Mouse (Mus musculus) kidney, postnatal 10 days (tissue): ENCODE measurements at regions not wholly inside any gene's neighbourhood (a gene's known extent, or its start where the extent isn't known, plus 50 kb on each side); places are given as distances from the start of the nearest gene placed in this dataset.

Experiments
- DNase-seq: peaks from one replicate; pipeline ENCODE4 v3.0.0; 2021; ENCODE audit warnings: mixed read lengths

DNA sequence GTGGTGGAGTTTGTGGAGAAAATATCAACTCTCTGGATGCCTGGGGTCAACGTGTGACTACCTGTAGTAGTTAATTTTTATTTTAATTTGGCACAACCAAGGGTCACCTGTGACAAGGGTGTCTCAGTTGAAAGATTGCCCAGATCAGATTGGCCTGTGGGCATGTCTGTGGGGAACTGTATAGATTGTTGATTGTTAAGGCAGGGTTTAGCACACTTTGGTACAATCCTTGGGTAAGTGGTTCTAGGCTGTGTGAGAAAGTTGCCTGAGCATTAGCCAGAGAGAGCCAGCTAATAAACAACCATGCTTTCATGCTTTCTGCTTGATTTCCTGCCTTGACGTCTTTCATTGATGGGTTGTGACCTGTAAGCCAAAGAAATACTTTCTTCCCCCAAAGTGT, 229.3 kb downstream of the Tex36 start:
- no peak for DNase-seq

GRCm38 (mm10) chr7:133370542-133370941, 231.4 kb downstream of the Tex36 start:
- DNase-seq, result no peak

DNA sequence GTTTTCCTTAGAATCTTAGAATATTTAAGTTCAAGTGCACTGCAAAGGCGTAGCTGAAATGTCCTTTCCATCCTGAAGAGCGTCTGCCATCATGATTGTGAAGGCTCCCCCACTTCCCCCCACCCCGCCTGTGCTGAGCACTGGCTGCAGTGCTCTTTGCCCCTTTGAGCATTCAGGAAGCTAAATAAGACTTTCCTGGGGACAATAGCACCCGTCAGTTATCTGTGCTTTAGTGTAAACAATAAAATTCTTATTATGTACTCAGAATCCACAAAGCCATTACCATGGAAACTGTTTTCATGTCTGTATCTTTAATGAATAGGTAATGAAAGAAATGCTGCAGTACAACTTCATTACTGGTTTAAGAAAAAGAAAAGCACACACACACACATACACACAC, 237.4 kb downstream of the Tex36 start:
- DNase-seq, result no peak

GRCm38 (mm10) chr7:133328717-133329116, 204.6 kb upstream of the Ctbp2 start:
- DNase-seq, result no peak

- no peak for DNase-seq
Observed at GRCm38 (mm10) chr7:133325548-133326190, 201.5 kb upstream of the Ctbp2 start.

GRCm38 (mm10) chr7:133323955-133324354, 199.8 kb upstream of the Ctbp2 start:
- DNase-seq, result no peak

DNA sequence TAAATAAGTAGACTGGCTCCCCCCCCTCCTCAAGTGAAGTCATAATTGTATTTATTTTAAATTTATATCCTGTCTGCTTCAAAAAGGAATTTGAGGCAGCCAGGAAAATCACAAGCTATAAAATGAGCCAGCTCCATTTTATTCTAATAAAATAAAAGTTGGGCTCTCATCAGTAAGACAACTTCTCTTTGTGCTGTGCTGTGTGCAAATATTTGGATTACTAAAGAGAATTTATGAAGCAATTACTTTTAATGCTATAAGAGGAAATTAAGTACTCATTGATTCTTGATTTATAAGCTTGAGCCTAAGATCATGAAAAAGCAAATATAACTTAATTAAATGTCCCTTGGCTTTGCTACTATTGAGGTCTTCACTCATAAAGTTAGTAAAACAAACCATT, 193.4 kb upstream of the Ctbp2 start:
- no peak for DNase-seq

DNA sequence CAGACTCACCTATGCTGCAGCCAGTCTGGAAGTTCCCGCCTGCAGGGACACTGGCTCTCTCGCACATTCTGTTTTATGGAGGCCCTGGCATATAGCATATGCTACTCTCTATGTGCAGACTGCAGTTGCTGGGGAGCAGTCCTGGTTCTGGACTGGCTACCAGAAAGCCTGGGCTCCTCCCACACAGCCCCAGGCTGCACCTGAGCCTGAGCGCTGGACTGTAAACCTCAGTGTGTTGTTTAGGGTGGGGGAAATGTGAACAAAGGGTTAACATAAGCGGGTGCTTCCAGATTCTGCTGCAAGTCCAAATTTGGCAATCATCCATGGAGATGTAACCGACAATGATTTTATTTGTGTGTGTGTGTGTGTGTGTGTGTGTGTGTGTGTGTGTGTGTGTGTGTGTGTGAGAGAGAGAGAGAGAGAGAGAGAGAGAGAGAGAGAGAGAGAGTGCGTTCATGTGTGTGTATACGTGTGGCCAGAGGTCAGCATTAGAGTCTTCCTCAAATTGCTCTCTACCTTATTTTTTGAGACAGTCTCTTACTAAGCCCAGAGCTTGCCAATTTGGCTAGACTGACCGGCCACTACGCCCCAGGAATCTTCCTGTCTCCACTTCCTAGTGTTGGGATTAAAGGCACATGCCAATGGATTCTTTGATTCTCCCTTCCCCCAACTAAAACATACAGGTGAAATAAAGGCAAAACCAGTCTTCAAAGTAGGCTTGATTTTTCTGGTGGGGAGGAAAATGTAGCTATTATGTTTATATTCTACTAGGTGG, 192.7 kb upstream of the Ctbp2 start:
- peak; percentile 28 for DNase-seq

DNA sequence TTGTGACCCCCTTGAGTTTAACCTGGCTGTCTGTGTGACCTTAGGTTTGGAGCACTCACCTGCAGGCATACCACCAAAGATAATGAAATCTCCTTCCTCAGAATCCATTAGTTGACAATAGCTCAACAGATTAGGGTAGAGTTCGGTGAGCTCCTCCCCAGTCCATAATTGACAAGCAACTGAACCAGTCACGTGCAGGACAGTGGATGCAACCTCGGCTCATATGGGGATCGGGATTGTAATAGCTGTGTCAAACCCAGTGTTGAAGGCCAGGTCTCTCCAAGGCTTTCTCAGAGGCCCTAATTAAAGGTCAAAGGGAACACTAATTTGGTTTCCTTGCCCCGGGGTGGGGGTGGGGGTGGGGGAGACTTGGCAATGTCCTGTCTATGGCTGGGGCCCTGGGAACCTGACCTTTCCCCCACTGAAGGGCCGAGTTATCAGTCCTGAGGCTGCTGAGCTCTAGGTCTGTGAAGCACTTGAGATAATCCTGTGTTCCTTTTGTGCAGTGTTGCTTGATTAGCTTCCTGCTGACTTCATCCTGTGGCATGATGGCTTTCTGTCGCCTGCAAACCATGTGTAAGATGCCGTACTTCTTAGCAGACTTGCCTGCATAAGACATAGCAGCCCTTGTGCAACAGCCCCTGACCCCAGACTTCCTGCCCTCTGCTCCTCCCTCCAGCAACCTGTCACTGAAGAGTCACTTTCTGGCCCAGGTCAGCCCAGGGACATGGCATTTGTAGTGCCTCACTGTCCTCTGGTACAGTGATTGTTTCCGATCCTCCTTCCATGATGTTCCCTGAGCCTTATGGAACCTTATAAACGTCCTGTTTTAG, 191.3 kb upstream of the Ctbp2 start:
- DNase-seq, result no peak

GRCm38 (mm10) chr7:133313115-133313514, 189.0 kb upstream of the Ctbp2 start:
- no peak for DNase-seq

DNA sequence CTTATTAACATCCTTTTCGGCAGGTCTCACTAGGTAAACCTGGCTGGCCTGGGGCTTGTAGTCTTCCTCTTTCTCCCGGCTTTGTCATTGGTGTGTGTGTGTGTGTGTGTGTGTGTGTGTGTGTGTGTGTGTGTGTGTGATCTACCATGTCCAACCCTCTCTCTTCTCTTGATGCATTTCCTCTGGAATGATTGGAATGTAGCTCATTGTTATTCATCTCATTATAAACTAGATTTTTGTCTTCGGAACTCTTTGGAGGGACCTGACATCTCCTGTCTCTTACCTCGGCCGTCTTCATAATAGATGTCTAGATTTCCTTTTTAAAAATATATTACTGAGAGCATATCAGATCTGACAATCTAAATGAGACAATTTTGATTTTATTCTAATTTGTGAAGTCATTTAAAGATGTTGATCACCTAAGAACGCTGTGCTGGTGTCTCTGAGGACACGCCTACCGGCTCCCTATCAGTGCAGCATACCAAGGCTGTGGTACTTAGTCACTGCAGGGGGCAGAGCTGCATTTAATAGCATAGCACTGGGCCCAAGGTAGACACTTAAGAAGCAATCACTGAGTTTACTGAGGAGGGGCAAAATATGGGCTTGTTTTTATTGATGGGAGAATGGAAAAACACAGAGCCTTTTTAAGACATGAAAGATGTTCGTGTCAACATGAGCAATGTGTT, 187.1 kb upstream of the Ctbp2 start:
- DNase-seq, result no peak

DNA sequence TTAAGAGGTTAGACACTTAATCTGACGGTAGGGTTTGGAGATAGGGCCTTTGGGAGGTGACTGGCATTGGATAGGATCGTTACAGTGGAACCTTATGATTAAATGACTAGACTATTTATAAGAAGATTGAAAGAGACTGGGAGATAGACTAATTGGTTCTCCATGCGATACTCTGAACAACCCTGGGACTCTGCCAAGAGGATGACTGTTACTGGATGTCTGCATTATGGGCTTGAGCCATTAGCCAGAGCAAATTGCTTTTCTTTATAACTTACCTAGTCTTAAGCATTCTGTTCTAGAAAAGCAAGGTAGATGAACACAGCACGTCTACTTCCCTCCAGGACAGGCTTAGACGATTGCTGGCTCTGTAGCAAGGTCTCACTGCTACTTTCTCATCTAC, 180.3 kb upstream of the Ctbp2 start:
- no peak for DNase-seq

DNA sequence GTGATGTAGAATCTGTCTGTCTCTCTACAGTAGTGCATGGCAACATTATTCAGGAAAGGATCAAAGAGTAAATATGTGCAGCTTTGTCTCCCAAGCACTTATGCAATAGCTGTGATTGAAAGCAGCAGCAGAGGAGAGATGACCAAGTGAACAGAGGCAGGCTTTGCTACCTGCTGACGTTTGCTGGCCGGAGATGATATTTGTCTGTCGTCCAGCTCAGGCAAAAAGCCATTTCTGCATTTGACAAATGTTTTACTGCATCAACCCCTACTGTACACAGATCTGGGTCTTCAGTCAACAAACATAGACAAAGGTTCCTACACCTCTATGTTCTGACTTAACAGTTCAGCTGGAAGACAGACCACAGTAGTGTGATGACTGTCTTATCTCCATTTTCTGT, 166.3 kb upstream of the Ctbp2 start:
- DNase-seq, result no peak

- no peak for DNase-seq
Observed at GRCm38 (mm10) chr7:133288236-133288635, 164.1 kb upstream of the Ctbp2 start.

GRCm38 (mm10) chr7:133286836-133287235, 162.7 kb upstream of the Ctbp2 start:
- no peak for DNase-seq

GRCm38 (mm10) chr7:133286216-133286615, 162.1 kb upstream of the Ctbp2 start:
- DNase-seq, result no peak

DNA sequence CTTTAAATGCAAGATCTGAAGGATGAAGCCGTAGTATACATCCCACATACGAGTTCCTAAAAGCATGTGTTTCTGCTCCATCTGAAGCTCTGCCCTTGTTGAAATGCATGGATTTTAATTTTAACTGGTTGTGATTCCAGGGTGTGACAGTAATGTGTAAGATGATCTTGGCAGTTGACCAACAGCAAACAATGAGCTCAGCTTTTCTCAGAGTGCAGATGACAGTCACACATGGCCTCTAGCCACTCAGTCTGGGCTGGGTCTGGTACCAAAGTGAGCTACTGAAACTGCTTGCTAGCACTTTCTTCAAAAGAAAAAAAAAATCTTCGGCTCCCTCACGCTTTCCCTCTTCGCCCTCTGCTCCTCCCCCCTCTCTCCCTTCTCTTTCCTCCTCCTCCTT, 138.0 kb upstream of the Ctbp2 start:
- DNase-seq, result no peak

DNA sequence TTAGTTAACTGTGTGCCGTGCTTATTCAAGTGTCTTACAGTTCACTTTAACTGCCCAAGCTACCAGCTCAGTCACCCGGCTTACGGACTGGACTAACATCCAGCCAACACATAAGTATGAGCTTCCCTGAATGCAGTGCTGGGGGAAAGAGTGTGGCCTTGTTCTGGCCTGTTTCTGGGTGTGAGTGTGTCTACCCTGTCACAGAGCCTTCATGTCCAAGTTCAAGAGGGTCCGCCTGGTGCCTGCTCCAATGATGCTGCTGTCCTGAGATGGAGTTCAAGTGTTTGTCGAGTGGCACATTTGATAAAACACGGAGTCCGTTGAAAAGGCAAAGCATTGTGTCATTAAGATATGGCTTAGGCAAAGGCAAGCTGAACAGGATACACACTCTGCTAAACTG, 135.0 kb upstream of the Ctbp2 start:
- no peak for DNase-seq

DNA sequence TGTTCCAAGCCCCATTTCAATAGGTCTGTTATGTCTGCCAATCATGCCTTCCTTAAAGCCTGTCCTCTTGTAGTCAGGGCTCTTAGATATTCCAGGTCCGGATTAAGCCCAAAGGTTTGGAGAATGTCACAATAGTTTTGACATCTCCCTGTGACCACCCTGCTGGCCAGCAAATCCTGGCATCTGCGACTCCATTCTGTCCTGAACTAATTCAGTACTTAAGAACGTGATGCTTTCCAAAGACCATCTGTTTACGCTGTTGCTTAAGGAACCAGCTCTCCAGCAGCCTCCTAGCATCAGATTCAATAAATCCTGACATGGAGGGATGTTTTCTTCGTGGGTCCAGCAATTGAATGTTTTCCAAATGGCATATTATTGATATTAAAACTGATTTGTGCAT, 132.7 kb upstream of the Ctbp2 start:
- DNase-seq, result no peak

DNA sequence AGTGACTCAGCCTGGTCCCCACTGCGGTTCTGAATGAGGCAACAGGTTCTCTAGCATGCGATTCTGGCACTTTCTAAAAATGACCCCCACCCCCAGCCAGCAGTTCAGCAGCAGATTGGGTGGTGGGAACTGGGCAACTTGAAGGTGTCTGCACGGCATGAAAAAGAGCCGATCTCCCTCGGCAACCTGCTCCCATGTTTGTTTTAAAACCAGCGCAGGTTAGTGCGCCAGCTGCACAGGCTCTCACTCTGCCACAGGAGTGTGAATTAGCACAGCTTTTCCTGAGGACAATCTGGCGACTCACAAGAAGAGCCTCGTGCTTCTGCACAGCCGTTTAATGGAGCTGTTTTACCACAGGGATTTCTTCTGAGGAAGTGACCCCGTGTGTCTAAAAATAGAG, 120.4 kb upstream of the Ctbp2 start:
- DNase-seq, result peak; percentile 10

DNA sequence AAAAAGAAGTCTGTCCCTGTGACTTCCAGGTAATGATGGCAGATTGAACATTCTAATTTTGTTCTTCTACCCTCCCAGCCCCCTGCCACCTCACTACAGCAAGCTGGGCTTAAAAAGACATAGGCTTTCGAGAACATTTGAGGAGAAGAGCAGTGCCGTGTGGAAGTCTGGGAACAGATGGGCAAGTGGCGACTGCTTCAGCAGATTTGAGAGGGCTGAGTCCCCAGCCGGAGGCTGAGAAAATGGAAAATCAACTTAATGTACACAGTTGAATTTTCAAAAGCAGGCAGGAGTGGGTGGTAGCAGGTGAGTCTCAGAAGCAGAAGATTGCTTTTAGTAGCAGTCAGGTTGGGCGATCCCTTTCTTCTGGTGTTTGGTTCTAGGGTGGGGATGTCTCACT, 110.2 kb upstream of the Ctbp2 start:
- DNase-seq, result no peak

DNA sequence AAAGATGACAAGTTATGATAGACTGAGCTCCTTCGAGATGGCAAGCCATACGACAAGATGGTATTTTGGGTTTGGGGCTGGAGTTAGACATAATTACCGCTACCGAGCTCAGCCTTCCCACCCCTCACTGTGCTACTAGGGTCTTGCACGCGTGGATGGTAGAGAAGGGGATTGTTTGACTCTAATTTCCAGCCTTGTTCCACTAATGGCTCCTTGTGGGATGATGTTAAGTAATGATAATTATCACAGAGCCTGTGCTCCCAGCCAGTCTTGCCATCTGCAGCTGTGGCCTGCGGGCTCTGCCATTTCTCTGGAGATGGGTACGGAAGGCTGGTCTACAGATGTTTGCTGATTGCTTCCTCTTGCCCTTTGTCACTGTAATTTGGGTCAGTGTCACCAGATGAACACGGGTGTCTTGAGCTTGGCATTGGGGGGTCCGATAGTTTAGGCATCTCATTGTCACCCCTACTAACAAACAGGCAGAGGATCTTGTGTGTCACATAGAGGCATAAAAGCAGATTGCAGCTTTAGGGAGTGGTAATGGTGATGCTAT, 108.8 kb upstream of the Ctbp2 start:
- no peak for DNase-seq

- DNase-seq, result peak; percentile 18
Observed at GRCm38 (mm10) chr7:133230806-133231205, 106.7 kb upstream of the Ctbp2 start.
